ENCODE assay signal across 28 mouse cellular contexts in the genomic region with DNA sequence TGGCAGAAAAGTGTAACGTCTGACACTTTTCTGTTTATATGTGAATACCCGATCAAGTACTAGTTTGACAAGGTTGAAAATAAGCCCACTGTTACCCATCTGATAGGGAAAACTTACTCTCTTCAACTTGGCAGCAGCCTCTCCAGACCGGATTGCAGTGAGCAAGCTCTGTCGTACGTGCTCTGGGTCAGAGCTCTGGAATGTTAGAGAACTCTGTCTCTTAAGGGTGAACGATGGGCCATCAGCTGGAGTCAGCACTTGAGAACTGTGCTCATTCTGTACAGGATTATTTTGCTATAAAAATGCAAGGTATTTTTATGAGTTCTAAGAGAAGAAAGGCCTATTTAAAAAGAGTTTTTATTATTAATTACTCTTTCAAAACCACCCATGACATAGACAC.
DNase-seq lines count a peak whose midpoint lies in the region; ATAC-seq and TF ChIP-seq lines count a peak whose summit lies in the region.
"Had no signal": no experiment of that assay in that cellular context is flagged by ENCODE, and none has a peak within 500 bp of the region (broad histone marks: within the 10 kb centered on the region; RNA-seq: fewer than 3 reads in every experiment).

No protein-coding gene starts in this region.

- peaks cover 20% of the 10 kb centered on the region for H3K4me1 ChIP-seq in heart, embryonic 12.5 days (replicated peaks)
- H3K4me1 ChIP-seq in heart, postnatal 0 days (ENCODE audit: control insufficient read depth, insufficient read depth) = peaks cover 19% of the 10 kb centered on the region
- H3K4me1 ChIP-seq in lung, embryonic 14.5 days (ENCODE audit: insufficient read depth) = no peaks in the 10 kb centered on the region; the same call in 1 of the 2 replicates
- H3K4me1 ChIP-seq: embryonic facial prominence, embryonic 12.5 days; forebrain, embryonic 10.5 days; hindbrain, embryonic 12.5 days; liver, embryonic 12.5 days; stomach, embryonic 15.5 days had no signal

- H3K4me2 ChIP-seq in heart, embryonic 12.5 days = no peak overlapping the region
- no peak overlapping the region for H3K4me2 ChIP-seq in heart, postnatal 0 days (ENCODE audit: low read depth, low read length)
- no peak overlapping the region for H3K4me2 ChIP-seq in lung, embryonic 14.5 days
- H3K4me2 ChIP-seq: embryonic facial prominence, embryonic 12.5 days; forebrain, embryonic 15.5 days; heart, embryonic 11.5 days; hindbrain, embryonic 12.5 days; liver, embryonic 12.5 days; stomach, embryonic 15.5 days had no signal

- H3K9me3 ChIP-seq in heart, embryonic 12.5 days (replicated peaks) = no peaks in the 10 kb centered on the region
- no peaks in the 10 kb centered on the region for H3K9me3 ChIP-seq in heart, postnatal 0 days (replicated peaks; ENCODE audit: control insufficient read depth, low read length)
- H3K9me3 ChIP-seq in lung, embryonic 14.5 days (ENCODE audit: low read depth, low read length) = no peaks in the 10 kb centered on the region
- H3K9me3 ChIP-seq: embryonic facial prominence, embryonic 12.5 days; forebrain, embryonic 10.5 days; forebrain, embryonic 15.5 days; hindbrain, embryonic 12.5 days; liver, embryonic 12.5 days; stomach, embryonic 15.5 days had no signal

- H3K36me3 ChIP-seq in heart, embryonic 12.5 days = peaks cover 22% of the 10 kb centered on the region
- peaks cover 17% of the 10 kb centered on the region for H3K36me3 ChIP-seq in heart, postnatal 0 days (replicated peaks; ENCODE audit: control insufficient read depth, insufficient read depth, low read length)
- H3K36me3 ChIP-seq in lung, embryonic 14.5 days (ENCODE audit: insufficient read depth) = 0 out of 2 replicates have a peak, but pooled peaks cover 3% of the 10 kb centered on the region
- H3K36me3 ChIP-seq: embryonic facial prominence, embryonic 12.5 days; forebrain, embryonic 15.5 days; G1E; hindbrain, embryonic 12.5 days; liver, embryonic 12.5 days; stomach, embryonic 15.5 days had no signal

- H3K4me3 ChIP-seq in heart, embryonic 12.5 days = no peak overlapping the region
- no peak overlapping the region for H3K4me3 ChIP-seq in heart, postnatal 0 days (ENCODE audit: low read depth, low read length)
- no peak overlapping the region for H3K4me3 ChIP-seq in lung, embryonic 14.5 days (ENCODE audit: low read depth, low read length)
- H3K4me3 ChIP-seq: embryonic facial prominence, embryonic 12.5 days; forebrain, embryonic 10.5 days; forebrain, embryonic 15.5 days; hindbrain, embryonic 12.5 days; liver, embryonic 12.5 days; stomach, embryonic 15.5 days had no signal

- WGBS in heart, embryonic 12.5 days = 36% methylated on average over 6 of the region's 6 CpGs
- WGBS in heart, postnatal 0 days = 31% methylated on average over 6 of the region's 6 CpGs
- WGBS in lung, embryonic 14.5 days = 44% methylated on average over 6 of the region's 6 CpGs

- no peaks in the 10 kb centered on the region for H3K27me3 ChIP-seq in heart, embryonic 12.5 days (replicated peaks)
- no peaks in the 10 kb centered on the region for H3K27me3 ChIP-seq in heart, postnatal 0 days (ENCODE audit: control insufficient read depth, insufficient read depth, low read length)
- H3K27me3 ChIP-seq in lung, embryonic 14.5 days (ENCODE audit: insufficient read depth, low read length) = no peaks in the 10 kb centered on the region
- H3K27me3 ChIP-seq: embryonic facial prominence, embryonic 12.5 days; forebrain, embryonic 15.5 days; hindbrain, embryonic 12.5 days; liver, embryonic 12.5 days; stomach, embryonic 15.5 days had no signal

- H3K9ac ChIP-seq in heart, embryonic 12.5 days = no peak overlapping the region
- no peak overlapping the region for H3K9ac ChIP-seq in heart, postnatal 0 days (replicated peaks; ENCODE audit: low read depth, low read length)
- no peak overlapping the region for H3K9ac ChIP-seq in lung, embryonic 14.5 days
- H3K9ac ChIP-seq: embryonic facial prominence, embryonic 12.5 days; forebrain, embryonic 15.5 days; hindbrain, embryonic 12.5 days; liver, embryonic 12.5 days; liver, postnatal 0 days; stomach, embryonic 15.5 days had no signal

- DNase-seq in heart, postnatal 10 days = no peak
- no peak for DNase-seq in heart, postnatal 0 days (ENCODE audit: low spot score)
- DNase-seq in heart, adult 9 months (ENCODE audit: low spot score in 2 of 2) = no peak
- DNase-seq in lung, embryonic 14.5 days = peak; percentile 40
- no peak for DNase-seq in lung, postnatal 36 days
- peak; percentile 49 for DNase-seq in NIH3T3 (ENCODE audit: low read depth)
- DNase-seq in right cerebral cortex, postnatal 25 days = no peak
- DNase-seq: adrenal gland, postnatal 25 days; cerebellum, adult 11-12 months; cerebellum, adult 9-11 months; embryo, embryonic 11 days; gastrocnemius, postnatal 25 days; kidney, postnatal 4 days; layer of hippocampus, postnatal 36 days; left cerebral cortex, postnatal 4 days; liver, postnatal 0 days; midbrain, embryonic 14.5 days had no signal

- ATAC-seq in heart, embryonic 12.5 days (ENCODE audit: insufficient number of reproducible peaks, low FRiP score) = no peak
- 0 out of 2 replicates have a peak, but pooled peaks have one; percentile 60 for ATAC-seq in heart, postnatal 0 days (ENCODE audit: insufficient read depth, low read depth)
- no peak for ATAC-seq in lung, embryonic 14.5 days (ENCODE audit: insufficient read depth)
- ATAC-seq: forebrain, embryonic 15.5 days; hindbrain, postnatal 0 days; intestine, postnatal 0 days; liver, embryonic 12.5 days; liver, postnatal 0 days had no signal

- intact Hi-C loops in heart, postnatal 10 days (cut with DNase I) = no loop called here

- TF ChIP-seq CTCF in heart, postnatal 0 days (IDR thresholded peaks at IDR 0.05; ENCODE audit: low read depth) = no peak
- no peak for TF ChIP-seq CTCF in lung, embryonic 14.5 days (IDR thresholded peaks at IDR 0.05; ENCODE audit: low read depth)

- peak overlapping the region; percentile 29; the same call in 1 of the 2 replicates for H3K27ac ChIP-seq in heart, embryonic 12.5 days (ENCODE audit: poor library complexity, severe bottlenecking)
- peak overlapping the region; percentile 75 for H3K27ac ChIP-seq in heart, postnatal 0 days (ENCODE audit: low read depth)
- no peak overlapping the region for H3K27ac ChIP-seq in lung, embryonic 14.5 days (ENCODE audit: low read depth)
- H3K27ac ChIP-seq: embryonic facial prominence, embryonic 12.5 days; forebrain, embryonic 10.5 days; forebrain, embryonic 15.5 days; hindbrain, embryonic 12.5 days; hindbrain, postnatal 0 days; liver, embryonic 12.5 days; stomach, embryonic 15.5 days had no signal

- TF ChIP-seq EP300 in heart, postnatal 0 days (IDR thresholded peaks at IDR 0.05; ENCODE audit: low read depth) = no peak

Comparison
In these comparisons a context has a peak if more than half of its experiments do, and no peak if none do; other contexts are left out.
1. DNase-seq: peak in lung, embryonic 14.5 days (single experiment) and NIH3T3 (single experiment); none in heart, postnatal 10 days (0 of 2), heart, postnatal 0 days (single experiment), heart, adult 9 months (0 of 2), lung, postnatal 36 days (single experiment) and right cerebral cortex, postnatal 25 days (single experiment).